Mouse (Mus musculus): Measurements from ENCODE around the gene Nipbl.
"Not testable (repeated sequence)": the region's sequence is repeated elsewhere in the genome, so short reads cannot be mapped to it uniquely, and the experiment has no call there.

Nipbl gene

GRCm38 (mm10) chr15:8291251-8291650 lies 153.0 kb downstream of the Nipbl start:
- DNase-seq (ENCODE audit: low spot score): no peak

DNA sequence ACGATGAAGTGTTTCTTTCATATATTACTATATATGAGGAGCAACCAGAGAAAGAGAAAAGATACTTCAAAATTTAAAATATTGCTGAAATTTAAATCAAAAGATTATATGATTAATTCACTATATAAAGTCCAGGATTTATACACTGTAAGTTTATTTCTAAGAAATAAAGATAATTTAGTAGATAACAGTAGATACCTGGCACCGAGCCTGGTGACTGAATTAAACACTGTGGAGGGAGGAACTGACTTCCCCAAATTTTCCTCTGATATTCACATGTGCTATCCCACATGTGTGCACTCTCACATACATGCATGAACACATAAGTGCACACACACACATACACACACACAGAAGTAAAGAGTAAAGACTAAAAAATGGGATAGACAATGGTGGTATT lies 162.1 kb downstream of the Nipbl start:
- no peak for DNase-seq (ENCODE audit: low spot score)

- DNase-seq (ENCODE audit: low spot score): no peak
Observed at GRCm38 (mm10) chr15:8281701-8282100, 162.6 kb downstream of the Nipbl start.

- DNase-seq (ENCODE audit: low spot score): peak; percentile 26
Observed at GRCm38 (mm10) chr15:8279929-8280610, 164.2 kb downstream of the Nipbl start.

- peak; percentile 14 for DNase-seq (ENCODE audit: low spot score)
Observed at GRCm38 (mm10) chr15:8279320-8279779, 164.9 kb downstream of the Nipbl start.

DNA sequence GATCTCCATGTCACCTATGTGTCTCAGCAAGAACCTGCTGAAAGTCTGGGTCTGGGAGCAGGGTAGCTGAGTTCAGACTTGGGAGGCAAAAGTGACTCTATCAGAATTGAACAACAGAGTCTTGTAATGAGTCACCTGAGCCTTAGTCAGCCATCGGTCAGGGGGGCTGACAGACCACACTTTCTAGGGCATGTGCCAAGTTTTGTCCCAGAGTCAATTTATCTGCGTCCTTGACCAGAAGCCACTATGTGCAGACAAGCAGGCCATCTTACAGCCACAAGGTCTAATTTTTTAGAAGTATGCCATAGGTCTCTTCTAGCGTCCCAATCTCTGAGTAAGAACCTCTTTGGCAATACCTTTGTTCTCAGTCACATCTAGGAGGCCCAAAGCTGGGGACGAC lies 166.3 kb downstream of the Nipbl start:
- not testable (repeated sequence) for DNase-seq (ENCODE audit: low spot score)

DNA sequence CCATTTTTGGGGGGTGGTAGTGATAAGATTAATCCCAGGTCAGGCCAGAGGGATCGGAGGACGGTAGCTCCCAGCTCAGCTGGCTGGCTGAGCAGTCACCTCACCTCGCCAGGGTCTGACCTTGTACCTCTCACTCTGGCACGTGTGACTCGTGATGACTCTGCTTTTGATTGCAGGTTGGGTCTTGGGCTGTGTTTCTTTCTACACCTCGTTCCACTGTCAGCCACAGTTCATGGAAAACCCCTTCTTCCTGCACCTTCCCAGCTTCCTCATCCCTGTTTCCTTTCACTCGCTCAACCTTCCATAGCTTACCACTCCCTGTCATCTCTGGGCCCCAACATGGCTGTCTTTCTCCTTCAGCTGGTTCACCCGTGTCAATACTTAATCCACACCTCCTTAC lies 172.3 kb downstream of the Nipbl start:
- no peak for DNase-seq (ENCODE audit: low spot score)

GRCm38 (mm10) chr15:8268231-8268630 lies 176.0 kb downstream of the Nipbl start:
- no peak for DNase-seq (ENCODE audit: low spot score)

DNA sequence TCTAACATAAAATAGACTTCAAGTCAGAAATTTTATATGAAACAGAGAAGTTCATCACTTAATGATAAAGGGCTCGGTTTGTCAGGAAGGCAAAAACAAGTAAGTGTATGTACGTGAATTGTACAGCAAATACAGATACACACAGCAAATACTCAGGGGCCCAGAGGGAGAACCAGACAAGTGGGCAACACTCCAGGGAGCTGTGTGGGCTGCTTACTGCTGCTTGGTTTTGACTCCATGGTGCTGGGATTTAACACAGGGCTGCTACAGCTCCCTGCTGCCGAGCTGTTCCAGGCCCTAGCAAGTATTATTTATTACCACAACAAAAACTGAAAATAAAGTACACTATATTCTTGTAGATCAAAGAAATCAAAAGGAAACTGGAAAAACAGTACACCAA lies 177.1 kb downstream of the Nipbl start:
- no peak for DNase-seq (ENCODE audit: low spot score)

DNA sequence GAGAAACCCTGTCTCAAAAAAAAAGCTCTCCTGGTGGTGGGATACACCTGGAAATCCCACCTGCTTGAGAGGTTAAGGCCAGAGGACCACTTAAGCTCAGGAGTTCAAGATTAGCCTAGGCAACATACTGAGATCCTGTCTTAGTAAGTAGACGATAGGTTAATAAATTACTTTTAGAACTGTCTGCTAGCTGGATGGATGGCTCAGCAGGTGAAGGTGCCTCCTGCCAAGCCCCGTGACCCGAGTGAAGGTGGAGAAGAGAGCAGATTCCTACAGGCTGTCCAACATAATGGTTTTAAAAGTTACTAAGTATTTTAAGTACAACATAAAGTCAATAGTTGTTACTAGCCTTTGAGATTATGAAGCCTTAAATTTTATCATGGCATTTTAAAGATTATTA lies 178.3 kb downstream of the Nipbl start:
- no peak for DNase-seq (ENCODE audit: low spot score)
